Mouse (Mus musculus): ENCODE data around the gene Tfip11.

DNA sequence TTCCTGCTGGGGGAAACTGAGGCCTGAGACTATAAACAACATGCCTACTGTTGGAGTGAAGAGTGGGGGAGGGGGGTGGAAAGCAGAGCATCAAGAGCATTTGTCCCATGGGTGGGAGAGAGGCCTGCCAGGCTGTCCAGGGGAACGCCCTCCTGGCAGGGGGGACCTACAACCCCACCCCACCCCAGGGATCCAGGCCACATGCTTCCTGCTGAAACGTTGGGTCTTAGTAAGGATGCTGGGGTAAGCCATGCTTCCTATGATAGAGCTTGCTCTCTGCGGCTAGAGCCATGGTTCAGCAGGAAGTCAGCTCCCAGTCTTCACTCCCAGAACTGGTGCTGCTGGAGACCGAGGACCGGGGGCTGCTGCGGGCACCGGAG, 42.0 kb upstream of the Tfip11 start:
- TF ChIP-seq CTCF (IDR thresholded peaks at IDR 0.05; ENCODE audit: low read depth): no peak
- TF ChIP-seq EP300 (IDR thresholded peaks at IDR 0.05; ENCODE audit: low read depth): no peak
